Mouse (Mus musculus) erythroblast, embryonic 14.5 days (primary cell): ENCODE measurements around the gene Spag16. TPM values are rescaled to one million over a fixed set of nuclear protein-coding genes. Genes with fewer than 3 reads are reported as not detected.

ENCODE experiments used
- H3K27me3 ChIP-seq: 2 replicates; pipeline ENCODE4 v1.6.1; 2012; ENCODE audit warnings: inconsistent platforms; ENCODE audit not compliant: control insufficient read depth
- H3K36me3 ChIP-seq: 2 replicates; pipeline ENCODE4 v1.6.1; 2012; ENCODE audit warnings: mild to moderate bottlenecking, inconsistent platforms; ENCODE audit not compliant: control insufficient read depth
- H3K4me1 ChIP-seq: 2 replicates; pipeline ENCODE4 v1.6.1; 2012; ENCODE audit warnings: inconsistent platforms; ENCODE audit not compliant: control insufficient read depth
- H3K4me3 ChIP-seq: replicated peaks from 2 replicates; pipeline ENCODE3; 2012; ENCODE audit warnings: moderate library complexity, mild to moderate bottlenecking, inconsistent platforms
- H3K9me3 ChIP-seq: 2 replicates; pipeline ENCODE4 v1.6.1; 2012; ENCODE audit warnings: low read length, inconsistent platforms, mixed read lengths; ENCODE audit not compliant: control insufficient read depth
- GATA1 ChIP-seq: IDR thresholded peaks from 2 replicates; pipeline ENCODE4 v1.6.1; 2012; ENCODE audit warnings: low read length, inconsistent platforms, mixed read lengths
- TAL1 ChIP-seq: IDR thresholded peaks from 3 replicates; pipeline ENCODE4 v1.6.1; 2012; ENCODE audit warnings: low read length, inconsistent platforms, mixed read lengths
- polyA plus RNA-seq: library from polyadenylated mRNA; stranded (reverse); fragments of >175 nt; gene quantifications from 2 replicates; pipeline ENCODE4 v1.2.3, GENCODE M21; 2012

Gene Spag16
- polyA plus RNA-seq, 1 experiment = not detected

- TF ChIP-seq TAL1 (no peak), GATA1 (no peak)
- Histone ChIP-seq H3K36me3 (no peaks in the 10 kb centered on the region), H3K9me3 (no peaks in the 10 kb centered on the region)
Measured at GRCm38 (mm10) chr1:70725655-70726066, 898.9 kb downstream of the Spag16 start, which contains the start of gene Vwc2l. Gene Vwc2l (plus strand): TSS chr1:70725715.

More at GRCm38 (mm10) chr1:70725655-70726066, 898.9 kb downstream of the Spag16 start, which contains the start of gene Vwc2l:
- no peak within 1 kb of the TSS for H3K4me3 ChIP-seq
- no peaks in the 10 kb centered on the region for H3K27me3 ChIP-seq
- no peaks in the 10 kb centered on the region for H3K4me1 ChIP-seq

Other genes with a start within 250 kb of the Spag16 start
- under 0.01 and 0.01 TPM in 2 replicates for gene Ikzf2, start 139.7 kb upstream of the Spag16 start, polyA plus RNA-seq